Mouse (Mus musculus) liver, embryonic 11.5 days (tissue): ENCODE results near the gene Lsm4. TPM values are rescaled to one million over a fixed set of nuclear protein-coding genes. Genes with fewer than 3 reads are reported as not detected.
A peak's percentile ranks its signal among the peaks of the same experiment; 100 is the strongest.

Source experiments
- ATAC-seq: fragments of 200-750 bp; cut with Nextera tagmentation; replicated peaks from 2 replicates; pipeline ENCODE4 v1.8.0; 2017; ENCODE audit warnings: moderate number of reproducible peaks, mild to moderate bottlenecking, moderate TSS enrichment, moderate library complexity; ENCODE audit not compliant: low FRiP score
- DNase-seq: peaks from one replicate; pipeline ENCODE4 v3.0.0-alpha.2; 2017; ENCODE audit warnings: low spot score
- H3K27ac ChIP-seq: fragments of 300-500 bp; sonication (generic); 2 replicates; pipeline ENCODE4 v1.5.1; 2014; ENCODE audit warnings: mild to moderate bottlenecking, low read depth, low read length, control low read depth
- H3K27me3 ChIP-seq: fragments of 300-500 bp; sonication (generic); replicated peaks from 2 replicates; pipeline ENCODE4 v1.6.1; 2014; ENCODE audit warnings: low read length, mixed read lengths; ENCODE audit not compliant: control insufficient read depth, insufficient read depth
- H3K36me3 ChIP-seq: fragments of 300-500 bp; sonication (generic); 2 replicates; pipeline ENCODE4 v1.6.1; 2014; ENCODE audit warnings: mild to moderate bottlenecking, low read length, moderate library complexity, mixed read lengths; ENCODE audit not compliant: control insufficient read depth, insufficient read depth
- H3K4me1 ChIP-seq: fragments of 300-500 bp; sonication (generic); replicated peaks from 2 replicates; pipeline ENCODE4 v1.6.1; 2014; ENCODE audit warnings: low read length, mixed read lengths; ENCODE audit not compliant: control insufficient read depth, insufficient read depth
- H3K4me2 ChIP-seq: fragments of 300-500 bp; sonication (generic); 2 replicates; pipeline ENCODE4 v1.6.1; 2014; ENCODE audit warnings: mild to moderate bottlenecking, control low read depth, moderate library complexity
- H3K4me3 ChIP-seq: fragments of 300-500 bp; sonication (generic); 2 replicates; pipeline ENCODE4 v1.5.1; 2014; ENCODE audit warnings: low read depth, low read length, control low read depth
- H3K9ac ChIP-seq: fragments of 300-500 bp; sonication (generic); 2 replicates; pipeline ENCODE4 v1.6.1; 2014; ENCODE audit warnings: low read depth, low read length, control low read depth
- H3K9me3 ChIP-seq: fragments of 300-500 bp; sonication (generic); 2 replicates; pipeline ENCODE4 v1.6.1; 2016; ENCODE audit warnings: low read length, inconsistent platforms, mixed read lengths; ENCODE audit not compliant: control insufficient read depth
- WGBS: fragments of 180-500 bp; shearing (Covaris S2); extraction: QIAGEN DNeasy Blood & Tissue Kit; methylation state at CpG from one replicate; pipeline ENCODE4 v1.1.7; 2014; 5-methylcytosine and 5-hydroxymethylcytosine counted together
- polyA plus RNA-seq: library from polyadenylated mRNA; unstranded; fragments of >200 nt; fragmentation: Nextera tagmentation; extraction: Ambion mirVana; gene quantifications from 2 replicates; pipeline ENCODE4 v1.2.1, GENCODE M21; 2014

Gene Lsm4
- polyA plus RNA-seq, 1 experiment from 2014 or later: 357 TPM

DNA sequence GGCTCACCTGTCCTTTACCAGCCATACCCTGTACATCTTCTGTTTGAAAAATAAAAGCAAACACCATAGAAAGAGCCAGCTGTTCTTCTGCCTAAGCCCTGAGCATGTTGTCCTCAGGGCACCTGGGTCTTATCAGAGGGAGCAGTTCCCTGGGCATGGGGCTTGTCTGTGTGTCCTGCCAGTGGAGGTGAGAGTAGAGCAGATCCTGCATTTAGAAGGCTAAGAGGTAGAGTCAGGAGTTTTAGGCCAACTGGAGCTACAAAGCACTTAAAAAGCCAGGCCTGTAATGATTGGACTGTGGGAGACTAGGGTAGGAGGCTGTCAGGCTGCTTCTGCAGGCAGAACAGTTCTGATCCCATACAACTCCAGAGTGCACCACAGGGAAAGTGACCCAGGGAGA, 5.6 kb downstream of the Lsm4 start:
- no peak overlapping the region for H3K27ac ChIP-seq
- H3K9me3 ChIP-seq: no peaks in the 10 kb centered on the region
- H3K27me3 ChIP-seq: no peaks in the 10 kb centered on the region
- no peak overlapping the region for H3K4me3 ChIP-seq
- H3K4me2 ChIP-seq: no peak overlapping the region
- ATAC-seq (no peak), DNase-seq (no peak)
- H3K9ac ChIP-seq: no peak overlapping the region
- H3K36me3 ChIP-seq: peaks cover 24% of the 10 kb centered on the region
- peaks cover 45% of the 10 kb centered on the region for H3K4me1 ChIP-seq

DNA sequence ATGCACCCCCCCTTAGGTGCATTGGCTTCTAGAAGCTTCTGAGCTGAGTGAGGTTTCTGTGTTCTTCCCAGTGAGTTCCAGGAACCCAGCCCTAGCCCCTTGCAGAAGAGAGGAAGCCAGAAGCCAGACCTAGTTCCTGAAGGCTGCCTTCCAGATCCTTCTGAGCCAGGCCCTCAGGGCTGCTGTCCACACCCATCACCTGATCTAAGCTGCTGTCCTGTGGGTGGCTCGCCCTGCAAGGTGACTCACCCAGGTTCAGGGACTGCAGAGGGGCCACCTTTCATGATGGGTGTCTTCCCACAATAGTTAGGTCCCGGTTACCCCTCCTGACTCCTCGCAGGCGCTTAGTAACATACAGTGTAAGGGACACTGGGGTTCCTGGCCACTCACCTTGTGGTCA, 6.4 kb downstream of the Lsm4 start:
- Histone ChIP-seq H3K27ac (no peak overlapping the region), H3K4me1 (peaks cover 40% of the 10 kb centered on the region), H3K36me3 (peaks cover 24% of the 10 kb centered on the region), H3K4me3 (no peak overlapping the region), H3K9me3 (no peaks in the 10 kb centered on the region), H3K4me2 (no peak overlapping the region), H3K9ac (peak overlapping the region; percentile 22; the same call in 1 of the 2 replicates), H3K27me3 (no peaks in the 10 kb centered on the region)
- WGBS: 95% methylated on average over 4 of the region's 4 CpGs
- DNase-seq (no peak), ATAC-seq (no peak)

DNA sequence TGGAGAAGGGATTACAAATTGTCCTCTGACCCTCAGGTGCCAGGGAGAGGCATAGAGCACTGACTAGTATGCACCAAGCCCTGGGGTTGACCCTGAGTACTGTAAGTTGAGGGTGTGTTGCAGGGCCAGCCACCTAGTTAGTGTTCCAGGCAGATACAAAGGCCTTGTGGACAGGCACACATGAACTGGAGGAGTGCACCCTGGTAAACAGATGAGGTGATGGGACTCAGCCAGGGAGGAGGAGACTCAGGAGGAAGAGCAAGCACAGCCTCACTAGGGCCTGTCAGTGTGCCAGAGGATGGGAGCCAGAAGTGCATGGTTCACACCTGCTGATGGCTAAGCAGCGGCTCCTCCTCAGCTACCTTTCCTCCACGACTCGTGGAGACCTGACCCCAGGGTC, 7.0 kb downstream of the Lsm4 start:
- Histone ChIP-seq H3K4me2 (no peak overlapping the region), H3K9ac (no peak overlapping the region), H3K27ac (no peak overlapping the region), H3K9me3 (no peaks in the 10 kb centered on the region), H3K27me3 (no peaks in the 10 kb centered on the region), H3K4me3 (no peak overlapping the region), H3K4me1 (peaks cover 34% of the 10 kb centered on the region), H3K36me3 (peaks cover 24% of the 10 kb centered on the region)
- ATAC-seq (no peak), DNase-seq (no peak)
- 75% methylated on average over 3 of the region's 3 CpGs for WGBS

DNA sequence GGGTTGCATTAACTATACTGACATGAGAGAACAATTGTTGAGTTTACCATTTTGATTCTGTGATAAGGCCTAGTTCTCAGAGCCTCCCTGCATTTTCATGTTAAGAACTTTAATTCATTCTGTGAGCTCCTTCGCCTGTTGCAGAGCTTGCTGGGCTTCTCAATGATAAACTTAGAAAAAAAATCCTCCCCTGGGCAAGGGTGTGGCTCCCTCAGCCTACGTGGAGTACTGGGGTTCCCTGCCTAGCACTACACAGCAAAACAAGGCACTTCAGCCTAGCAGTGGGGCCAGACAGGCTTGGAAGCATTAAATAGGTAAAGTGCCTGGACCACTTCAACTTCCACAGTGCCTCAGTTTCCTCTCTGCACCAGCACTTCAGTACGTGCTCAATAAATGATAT, 8.4 kb downstream of the Lsm4 start:
- Histone ChIP-seq H3K4me3 (no peak overlapping the region), H3K4me1 (peaks cover 25% of the 10 kb centered on the region), H3K27ac (no peak overlapping the region), H3K9me3 (no peaks in the 10 kb centered on the region), H3K36me3 (peaks cover 23% of the 10 kb centered on the region), H3K4me2 (no peak overlapping the region), H3K9ac (no peak overlapping the region), H3K27me3 (no peaks in the 10 kb centered on the region)
- WGBS: 53% methylated on average over 3 of the region's 3 CpGs
- ATAC-seq (no peak), DNase-seq (no peak)

DNA sequence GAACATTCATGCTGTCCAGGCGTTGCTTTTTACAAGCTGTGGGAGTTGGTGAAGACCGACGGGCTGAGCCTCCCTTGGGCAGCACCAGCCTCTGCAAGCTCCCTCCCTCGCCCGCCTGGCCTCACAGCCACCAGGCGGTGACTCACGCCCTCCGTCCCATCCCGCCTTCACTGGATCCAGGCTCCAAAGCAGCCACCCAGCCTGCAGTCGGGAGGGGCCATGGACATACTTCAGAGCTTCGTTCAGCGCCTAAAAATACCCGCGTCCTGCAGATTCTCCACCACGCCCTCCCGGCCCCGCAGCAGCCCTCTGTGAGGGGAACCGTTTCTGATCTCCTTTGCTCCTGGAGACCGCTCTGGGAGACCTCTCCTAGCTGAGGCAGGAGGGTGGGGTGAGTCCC, 9.1 kb downstream of the Lsm4 start:
- WGBS: 11% methylated on average over 19 of the region's 19 CpGs
- ATAC-seq: no peak
- Histone ChIP-seq H3K9me3 (no peaks in the 10 kb centered on the region), H3K4me2 (peak overlapping the region; percentile 4), H3K27me3 (no peaks in the 10 kb centered on the region), H3K9ac (no peak overlapping the region), H3K36me3 (peaks cover 22% of the 10 kb centered on the region), H3K4me3 (no peak overlapping the region), H3K27ac (no peak overlapping the region), H3K4me1 (peaks cover 21% of the 10 kb centered on the region)
- no peak for DNase-seq

DNA sequence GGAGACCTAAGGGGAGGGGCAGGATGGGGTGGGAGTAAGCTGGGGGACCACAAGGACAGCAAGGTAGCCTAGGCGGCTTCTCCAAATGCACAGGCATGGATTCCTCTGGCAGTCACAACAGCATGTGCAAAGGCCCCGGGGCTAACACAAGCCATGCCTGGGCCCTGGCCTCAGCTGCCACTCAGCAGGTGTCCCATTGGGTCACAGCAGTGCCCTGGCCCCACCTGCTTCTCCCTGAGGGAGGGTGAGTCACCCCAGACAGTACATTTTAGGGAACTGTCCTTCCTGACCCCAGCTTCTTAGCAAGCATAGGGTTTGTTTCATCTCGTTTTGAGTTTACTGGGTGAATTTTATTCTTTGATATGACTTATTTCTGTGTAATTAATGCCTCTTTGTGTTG, 9.6 kb downstream of the Lsm4 start:
- no peak for ATAC-seq
- DNase-seq: no peak
- Histone ChIP-seq H3K4me3 (no peak overlapping the region), H3K4me2 (no peak overlapping the region), H3K9ac (no peak overlapping the region), H3K27me3 (no peaks in the 10 kb centered on the region), H3K36me3 (peaks cover 20% of the 10 kb centered on the region), H3K9me3 (no peaks in the 10 kb centered on the region), H3K4me1 (peaks cover 16% of the 10 kb centered on the region), H3K27ac (no peak overlapping the region)
- 53% methylated on average over 3 of the region's 3 CpGs for WGBS

DNA sequence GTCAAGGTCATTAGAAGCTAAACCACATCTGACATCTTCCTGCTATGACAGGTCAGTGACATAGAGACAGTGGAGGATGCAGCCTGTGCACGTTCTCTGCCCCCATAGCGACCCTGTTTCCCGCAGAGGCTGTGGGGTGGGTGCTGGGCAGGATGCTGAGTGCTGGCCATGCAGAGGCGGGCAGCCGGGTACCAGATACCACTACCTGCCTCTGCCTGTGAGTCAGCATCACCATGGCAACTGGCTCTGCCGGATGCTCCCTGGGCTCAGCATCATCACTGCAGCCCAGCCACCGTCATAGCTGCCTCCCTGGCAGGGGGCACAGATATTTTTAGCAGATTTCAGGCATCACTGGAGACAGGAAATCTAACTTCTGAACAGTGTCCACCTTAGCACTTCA, 11.2 kb downstream of the Lsm4 start:
- no peaks in the 10 kb centered on the region for H3K27me3 ChIP-seq
- no peak overlapping the region for H3K27ac ChIP-seq
- H3K9ac ChIP-seq: no peak overlapping the region
- WGBS: 61% methylated on average over 7 of the region's 7 CpGs
- H3K36me3 ChIP-seq: peaks cover 4% of the 10 kb centered on the region
- H3K4me2 ChIP-seq: no peak overlapping the region
- H3K9me3 ChIP-seq: no peaks in the 10 kb centered on the region
- H3K4me3 ChIP-seq: no peak overlapping the region
- H3K4me1 ChIP-seq: peaks cover 11% of the 10 kb centered on the region
- ATAC-seq (no peak), DNase-seq (no peak)

DNA sequence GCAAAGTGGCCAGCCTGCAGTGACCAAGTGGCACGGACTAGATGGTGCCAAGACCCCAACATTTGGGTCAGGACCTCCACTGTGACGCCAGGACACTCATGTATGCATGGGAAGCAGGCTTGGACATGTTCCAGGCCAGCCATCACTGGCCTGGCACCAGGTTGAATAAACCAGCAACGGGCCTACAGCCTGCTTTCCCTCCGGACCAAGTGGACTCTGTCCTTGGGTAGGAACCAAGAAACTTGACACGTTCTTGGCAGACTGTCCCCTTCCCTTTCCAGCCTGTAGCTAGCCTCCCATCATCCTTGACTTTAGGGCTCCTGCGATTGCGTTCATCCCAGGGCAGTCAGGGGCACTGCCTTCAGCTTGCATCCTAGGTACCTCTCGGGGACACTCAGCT, 14.5 kb downstream of the Lsm4 start:
- DNase-seq (no peak), ATAC-seq (no peak)
- no peak overlapping the region for H3K4me3 ChIP-seq
- H3K36me3 ChIP-seq: no peaks in the 10 kb centered on the region
- WGBS: 80% methylated on average over 8 of the region's 8 CpGs
- no peak overlapping the region for H3K27ac ChIP-seq
- no peak overlapping the region for H3K4me2 ChIP-seq
- no peaks in the 10 kb centered on the region for H3K27me3 ChIP-seq
- peaks cover 13% of the 10 kb centered on the region for H3K4me1 ChIP-seq
- H3K9me3 ChIP-seq: no peaks in the 10 kb centered on the region
- H3K9ac ChIP-seq: no peak overlapping the region

DNA sequence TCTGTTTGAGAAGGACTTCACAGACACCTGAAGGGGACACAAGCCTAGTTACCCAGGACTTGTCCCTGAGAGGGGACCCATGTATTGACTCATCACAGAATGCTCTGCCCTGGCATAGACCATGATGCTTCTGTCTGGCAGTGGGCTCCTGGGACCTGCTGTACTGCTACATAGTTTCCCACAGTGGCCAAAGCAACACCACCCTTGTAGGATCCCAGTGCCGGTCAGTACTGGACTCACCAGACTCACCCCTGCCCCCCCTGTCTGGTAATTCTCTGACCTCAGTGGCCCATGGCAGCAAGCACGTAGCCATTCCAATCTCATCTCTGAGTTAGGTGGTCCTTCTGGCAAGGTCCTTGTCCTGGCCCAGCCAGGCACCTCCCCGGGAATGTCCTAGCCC, 15.1 kb downstream of the Lsm4 start:
- Histone ChIP-seq H3K9me3 (no peaks in the 10 kb centered on the region), H3K4me3 (no peak overlapping the region), H3K27me3 (no peaks in the 10 kb centered on the region), H3K27ac (no peak overlapping the region), H3K4me1 (peaks cover 12% of the 10 kb centered on the region), H3K9ac (no peak overlapping the region), H3K4me2 (no peak overlapping the region), H3K36me3 (no peaks in the 10 kb centered on the region)
- no peak for DNase-seq
- ATAC-seq: no peak
- 90% methylated on average over 3 of the region's 3 CpGs for WGBS
